Mouse (Mus musculus) CH12.LX (cell line): ENCODE measurements around the gene Rab40c. TPM values are rescaled to one million over a fixed set of nuclear protein-coding genes. Genes with fewer than 3 reads are reported as not detected.

Experiments
- DNase-seq: peaks from one replicate; pipeline ENCODE4 v3.0.0-alpha.2; 2013; ENCODE audit errors: extremely low read depth
- H3K27ac ChIP-seq: 2 replicates; pipeline ENCODE4 v1.5.1; 2012; ENCODE audit warnings: low read depth, mild to moderate bottlenecking, control low read depth, moderate library complexity; ENCODE audit not compliant: insufficient read depth
- H3K27me3 ChIP-seq: replicated peaks from 2 replicates; pipeline ENCODE3; 2012; ENCODE audit warnings: inconsistent platforms
- H3K36me3 ChIP-seq, 2 experiments: replicated peaks in 1 of 2; 2 replicates each; pipeline versions ENCODE3 to v1.6.1; 2012; ENCODE audit warnings: inconsistent platforms in 1 of 2, low read length in 1 of 2, mild to moderate bottlenecking in 1 of 2, mixed read lengths in 1 of 2, moderate library complexity in 1 of 2; ENCODE audit not compliant: control insufficient read depth in 1 of 2, insufficient read depth in 1 of 2
- H3K4me1 ChIP-seq, 2 experiments: 2 replicates each; pipeline ENCODE4 v1.6.1; 2012; ENCODE audit warnings: inconsistent platforms in 1 of 2, moderate library complexity in 1 of 2; ENCODE audit not compliant: insufficient read depth in 2 of 2, control insufficient read depth in 1 of 2
- H3K4me2 ChIP-seq: 2 replicates; pipeline ENCODE4 v1.6.1; 2012; ENCODE audit warnings: low read depth, mild to moderate bottlenecking, control low read depth; ENCODE audit not compliant: poor library complexity, insufficient read depth, severe bottlenecking
- H3K4me3 ChIP-seq, 3 experiments: fragments of 150-350 bp in 1 of 3; sonication (generic) in 1 of 3; replicated peaks in 1 of 3; 2 replicates each; pipeline versions ENCODE3 to v1.5.1; 2011 to 2012; ENCODE audit warnings: low read depth in 2 of 3, low read length in 2 of 3, mild to moderate bottlenecking in 2 of 3, moderate library complexity in 2 of 3, control low read depth in 1 of 3, improper control_type of control experiment in 1 of 3, inconsistent platforms in 1 of 3, mixed read lengths in 1 of 3; ENCODE audit not compliant: poor library complexity in 1 of 3
- H3K79me2 ChIP-seq: replicated peaks from 2 replicates; pipeline ENCODE4 v1.6.1; 2012; ENCODE audit warnings: mild to moderate bottlenecking, moderate library complexity; ENCODE audit not compliant: control insufficient read depth, poor library complexity, insufficient read depth, severe bottlenecking; ENCODE audit errors: extremely low read depth
- H3K9ac ChIP-seq: 2 replicates; pipeline ENCODE4 v1.6.1; 2012; ENCODE audit warnings: low read depth, mild to moderate bottlenecking, control low read depth, moderate library complexity; ENCODE audit not compliant: insufficient read depth
- H3K9me3 ChIP-seq: replicated peaks from 2 replicates; pipeline ENCODE3; 2012; ENCODE audit warnings: low read length, inconsistent platforms, mixed read lengths
- BHLHE40 ChIP-seq: IDR thresholded peaks from 2 replicates; pipeline ENCODE4 v1.6.1; 2011; ENCODE audit warnings: mild to moderate bottlenecking, low read depth, low read length, improper control_type of control experiment
- CHD1 ChIP-seq: IDR thresholded peaks from 2 replicates; pipeline ENCODE4 v1.6.1; 2012; ENCODE audit warnings: low read depth, low read length, improper control_type of control experiment, inconsistent platforms
- CHD2 ChIP-seq: IDR thresholded peaks from 2 replicates; pipeline ENCODE4 v1.6.1; 2011; ENCODE audit warnings: low read length, improper control_type of control experiment
- E2F4 ChIP-seq: IDR thresholded peaks from 2 replicates; pipeline ENCODE4 v1.6.1; 2011; ENCODE audit warnings: low read depth, low read length, improper control_type of control experiment; ENCODE audit not compliant: insufficient replicate concordance
- ELF1 ChIP-seq: IDR thresholded peaks from 2 replicates; pipeline ENCODE4 v1.6.1; 2014; ENCODE audit warnings: low read depth, mild to moderate bottlenecking, inconsistent platforms, low read length, improper control_type of control experiment
- ETS1 ChIP-seq: conservative IDR thresholded peaks from 2 replicates; pipeline ENCODE4 v1.6.1; 2012; ENCODE audit warnings: low read depth, mild to moderate bottlenecking, inconsistent platforms, low read length, improper control_type of control experiment, moderate library complexity
- IRF4 ChIP-seq: IDR thresholded peaks from 2 replicates; pipeline ENCODE4 v1.6.1; 2014; ENCODE audit warnings: low read depth, mild to moderate bottlenecking, inconsistent platforms, low read length, improper control_type of control experiment
- JUN ChIP-seq: IDR thresholded peaks from 2 replicates; pipeline ENCODE4 v1.6.1; 2011; ENCODE audit warnings: low read depth, mild to moderate bottlenecking, low read length, improper control_type of control experiment, moderate library complexity; ENCODE audit not compliant: insufficient read depth
- JUND ChIP-seq: conservative IDR thresholded peaks from 2 replicates; pipeline ENCODE4 v1.6.1; 2011; ENCODE audit warnings: low read depth, low read length, improper control_type of control experiment
- KAT2A ChIP-seq: IDR thresholded peaks from 2 replicates; pipeline ENCODE4 v1.6.1; 2012; ENCODE audit warnings: low read length, improper control_type of control experiment, inconsistent platforms; ENCODE audit not compliant: insufficient replicate concordance
- MAFK ChIP-seq: IDR thresholded peaks from 2 replicates; pipeline ENCODE4 v1.6.1; 2011; ENCODE audit warnings: low read length, improper control_type of control experiment; ENCODE audit not compliant: insufficient replicate concordance
- PAX5 ChIP-seq: IDR thresholded peaks from 2 replicates; pipeline ENCODE4 v1.6.1; 2012; ENCODE audit warnings: low read length, inconsistent platforms, mixed read lengths
- POLR2A ChIP-seq: IDR thresholded peaks from 2 replicates; pipeline ENCODE4 v1.6.1; 2011; ENCODE audit warnings: low read depth, mild to moderate bottlenecking, improper control_type of control experiment, low read length
- POLR2AphosphoS2 ChIP-seq: IDR thresholded peaks from 2 replicates; pipeline ENCODE4 v1.6.1; 2011; ENCODE audit warnings: low read depth, low read length, improper control_type of control experiment
- RAD21 ChIP-seq: IDR thresholded peaks from 2 replicates; pipeline ENCODE4 v1.6.1; 2011; ENCODE audit warnings: low read depth, mild to moderate bottlenecking, low read length, improper control_type of control experiment, moderate library complexity
- RCOR1 ChIP-seq: conservative IDR thresholded peaks from 2 replicates; pipeline ENCODE4 v1.6.1; 2012; ENCODE audit warnings: low read depth, mild to moderate bottlenecking, inconsistent platforms, low read length, improper control_type of control experiment
- SIN3A ChIP-seq: IDR thresholded peaks from 2 replicates; pipeline ENCODE4 v1.6.1; 2012; ENCODE audit warnings: low read length, improper control_type of control experiment, inconsistent platforms
- SMC3 ChIP-seq: IDR thresholded peaks from 2 replicates; pipeline ENCODE4 v1.6.1; 2011; ENCODE audit warnings: low read depth, low read length, improper control_type of control experiment
- TBP ChIP-seq: conservative IDR thresholded peaks from 2 replicates; pipeline ENCODE4 v1.6.1; 2011; ENCODE audit warnings: low read depth, low read length, improper control_type of control experiment
- TCF12 ChIP-seq: IDR thresholded peaks from 2 replicates; pipeline ENCODE4 v1.6.1; 2014; ENCODE audit warnings: low read depth, mild to moderate bottlenecking, inconsistent platforms, low read length, improper control_type of control experiment
- UBTF ChIP-seq: IDR thresholded peaks from 2 replicates; pipeline ENCODE4 v1.6.1; 2012; ENCODE audit warnings: low read depth, mild to moderate bottlenecking, inconsistent platforms, low read length, improper control_type of control experiment, moderate library complexity
- USF1 ChIP-seq: IDR thresholded peaks from 2 replicates; pipeline ENCODE4 v1.6.1; 2014; ENCODE audit warnings: low read depth, mild to moderate bottlenecking, inconsistent platforms, low read length, improper control_type of control experiment
- USF2 ChIP-seq: conservative IDR thresholded peaks from 2 replicates; pipeline ENCODE4 v1.6.1; 2011; ENCODE audit warnings: low read depth, low read length, improper control_type of control experiment
- ZKSCAN1 ChIP-seq: IDR thresholded peaks from 2 replicates; pipeline ENCODE4 v1.6.1; 2012; ENCODE audit warnings: low read depth, inconsistent platforms, low read length, improper control_type of control experiment, borderline replicate concordance
- ZMIZ1 ChIP-seq: IDR thresholded peaks from 2 replicates; pipeline ENCODE4 v1.6.1; 2012; ENCODE audit warnings: low read depth, mild to moderate bottlenecking, inconsistent platforms, low read length, improper control_type of control experiment
- ZNF384 ChIP-seq: IDR thresholded peaks from 2 replicates; pipeline ENCODE4 v1.6.1; 2012; ENCODE audit warnings: low read depth, low read length, improper control_type of control experiment, inconsistent platforms
- dilution Hi-C: fragments of 300-500 bp; cut with MboI; formaldehyde crosslinking; loops from 2 replicates; pipeline ENCODE4 v1.14.3; 2020; ENCODE audit warnings: low sequenced_read_pairs; ENCODE audit not compliant: extremely low pct_unique_long_range_greater_than_20kb, extremely low pct_ligation_motif_present
- in situ Hi-C: fragments of 300-500 bp; cut with MboI; formaldehyde crosslinking; loops from 3 replicates; pipeline ENCODE4 v1.14.3; 2019; ENCODE audit warnings: low sequenced_read_pairs, low pct_ligation_motif_present, low pct_unique_long_range_greater_than_20kb, mixed read lengths
- polyA plus RNA-seq: library from polyadenylated mRNA; unstranded; fragments of >175 nt; gene quantifications from 2 replicates; pipeline ENCODE4 v1.2.1, GENCODE M21; 2012; ENCODE audit warnings: low read depth; ENCODE audit not compliant: insufficient read length
- total RNA-seq, 2 experiments: library from RNA; depleted of rRNA; stranded (reverse); fragments of 300-350 nt in 1 of 2; fragments of >200 nt in 1 of 2; gene quantifications; 2 replicates each; pipeline ENCODE4 v1.2.3; 2012 to 2014

Rab40c gene
- total and polyA plus RNA-seq, 3 experiments = 8.0 to 14.4 (median 9.2) TPM

- Histone ChIP-seq H3K9ac (no peak overlapping the region), H3K36me3 (peaks cover 29 to 79% of the 10 kb centered on the region in 2 experiments), H3K27ac (no peak overlapping the region), H3K4me3 (no peak overlapping the region), H3K27me3 (no peaks in the 10 kb centered on the region), H3K79me2 (no peaks in the 10 kb centered on the region), H3K4me1 (peaks cover 0 to 5% of the 10 kb centered on the region in 2 experiments; a peak in 1 of 4 replicates), H3K4me2 (no peak overlapping the region), H3K9me3 (no peaks in the 10 kb centered on the region)
- in situ Hi-C loops = no loop called here
- no peak for DNase-seq
- dilution Hi-C loops = no loop called here
- TF ChIP-seq RCOR1 = no peak
- no peak for TF ChIP-seq BHLHE40
- TF ChIP-seq KAT2A = no peak
- TF ChIP-seq UBTF = no peak
- no peak for TF ChIP-seq CHD2
- no peak for TF ChIP-seq POLR2A
- TF ChIP-seq ZKSCAN1 = no peak
- no peak for TF ChIP-seq ELF1
- TF ChIP-seq USF2 = no peak
- no peak for TF ChIP-seq TBP
- no peak for TF ChIP-seq ZNF384
- TF ChIP-seq MAFK = no peak
- TF ChIP-seq TCF12 = no peak
- TF ChIP-seq SMC3 = no peak
- no peak for TF ChIP-seq SIN3A
- no peak for TF ChIP-seq E2F4
- no peak for TF ChIP-seq IRF4
- no peak for TF ChIP-seq JUND
These were observed 40.3 kb upstream of the Rab40c start for GRCm38 (mm10) chr17:25959630-25960467.

- in situ Hi-C loops = no loop called here
These were observed 39.4 kb upstream of the Rab40c start for GRCm38 (mm10) chr17:25958771-25959494.

More at GRCm38 (mm10) chr17:25958771-25959494, 39.4 kb upstream of the Rab40c start:
- Histone ChIP-seq H3K4me1 (peaks cover 0 to 5% of the 10 kb centered on the region in 2 experiments; a peak in 1 of 4 replicates), H3K4me3 (no peak overlapping the region), H3K9me3 (no peaks in the 10 kb centered on the region), H3K27ac (no peak overlapping the region), H3K9ac (no peak overlapping the region), H3K79me2 (no peaks in the 10 kb centered on the region), H3K36me3 (peaks cover 24 to 70% of the 10 kb centered on the region in 2 experiments)
- DNase-seq = no peak
- TF ChIP-seq TBP (no peak), UBTF (no peak), E2F4 (no peak), SIN3A (no peak), USF1 (no peak), USF2 (no peak), PAX5 (no peak), JUN (no peak), CHD1 (no peak), POLR2AphosphoS2 (no peak), SMC3 (no peak), ETS1 (no peak), ZMIZ1 (no peak), IRF4 (no peak), RAD21 (no peak), TCF12 (no peak), KAT2A (no peak)
- TF ChIP-seq, all 38 proteins: peak for 0
- no peak overlapping the region for H3K4me2 ChIP-seq
- dilution Hi-C loops = no loop called here
- H3K27me3 ChIP-seq = no peaks in the 10 kb centered on the region
